Mouse (Mus musculus) midbrain, embryonic 10.5 days (tissue): ENCODE data around the gene Gsta2. TPM values are rescaled to one million over a fixed set of nuclear protein-coding genes. Genes with fewer than 3 reads are reported as not detected.
"Not testable (repeated sequence)": the region's sequence is repeated elsewhere in the genome, so short reads cannot be mapped to it uniquely, and the experiment has no call there.

ENCODE experiments used
- DNase-seq: peaks from one replicate; pipeline ENCODE4 v3.0.0-alpha.2; 2017; ENCODE audit warnings: low spot score
- H3K27ac ChIP-seq: fragments of 300-500 bp; sonication (generic); replicated peaks from 2 replicates; pipeline ENCODE4 v1.5.1; 2016; ENCODE audit warnings: mild to moderate bottlenecking
- H3K27me3 ChIP-seq: fragments of 300-500 bp; sonication (generic); 2 replicates; pipeline ENCODE4 v1.6.1; 2016; ENCODE audit warnings: low read depth, mild to moderate bottlenecking; ENCODE audit not compliant: poor library complexity, severe bottlenecking
- H3K36me3 ChIP-seq: fragments of 300-500 bp; sonication (generic); 2 replicates; pipeline ENCODE4 v1.6.1; 2016; ENCODE audit warnings: mild to moderate bottlenecking, moderate library complexity
- H3K4me1 ChIP-seq: fragments of 300-500 bp; sonication (generic); 2 replicates; pipeline ENCODE4 v1.6.1; 2016
- H3K4me3 ChIP-seq: fragments of 300-500 bp; sonication (generic); 2 replicates; pipeline ENCODE4 v1.5.1; 2016; ENCODE audit warnings: mild to moderate bottlenecking, moderate library complexity
- H3K9me3 ChIP-seq: fragments of 300-500 bp; sonication (generic); replicated peaks from 2 replicates; pipeline ENCODE4 v1.6.1; 2016; ENCODE audit warnings: mild to moderate bottlenecking
- WGBS: fragments of 180-500 bp; shearing (Covaris S2); methylation state at CpG from one replicate; pipeline ENCODE4 v1.1.7; 2016; 5-methylcytosine and 5-hydroxymethylcytosine counted together
- polyA plus RNA-seq: library from polyadenylated mRNA; unstranded; fragments of >200 nt; fragmentation: Nextera tagmentation; extraction: Ambion mirVana; gene quantifications from 2 replicates; pipeline ENCODE4 v1.2.1, GENCODE M21; 2016

Gsta2 gene
- polyA plus RNA-seq, 1 experiment from 2014 or later, result not detected

GRCm38 (mm10) chr9:78337050-78337449 lies 18.5 kb downstream of the Gsta2 start:
- H3K4me3 ChIP-seq, H3K36me3 ChIP-seq, H3K9me3 ChIP-seq, H3K27me3 ChIP-seq, H3K27ac ChIP-seq, DNase-seq, H3K4me1 ChIP-seq: not testable (repeated sequence)

GRCm38 (mm10) chr9:78327289-78327688 lies 28.3 kb downstream of the Gsta2 start, which contains the start of gene Omt2b:
Omt2b (plus strand) TSS chr9:78327589.
- not testable (repeated sequence) for H3K27ac ChIP-seq, H3K4me1 ChIP-seq, DNase-seq, H3K9me3 ChIP-seq, H3K27me3 ChIP-seq, H3K36me3 ChIP-seq, H3K4me3 ChIP-seq
- WGBS, result 83% methylated on average over 1 of the region's 1 CpGs

- Histone ChIP-seq H3K9me3 (no peaks in the 10 kb centered on the region), H3K36me3 (no peaks in the 10 kb centered on the region)
- 42% methylated on average over 1 of the region's 1 CpGs for WGBS
These were observed 36.1 kb downstream of the Gsta2 start for GRCm38 (mm10) chr9:78319499-78319898.

GRCm38 (mm10) chr9:78314696-78315095 lies 40.9 kb downstream of the Gsta2 start, which contains the start of gene Omt2a:
Omt2a (minus strand) TSS chr9:78314796.
- H3K27ac ChIP-seq, result no peak within 1 kb of the TSS
- H3K9me3 ChIP-seq, result no peaks in the 10 kb centered on the region
- no peak for DNase-seq
- no peaks in the 10 kb centered on the region for H3K4me1 ChIP-seq
- no peaks in the 10 kb centered on the region for H3K27me3 ChIP-seq
- H3K4me3 ChIP-seq, result no peak within 1 kb of the TSS
- WGBS, result 78% methylated on average over 2 of the region's 2 CpGs
- no peaks in the 10 kb centered on the region for H3K36me3 ChIP-seq

More at GRCm38 (mm10) chr9:78319499-78319898, 36.1 kb downstream of the Gsta2 start:
- Histone ChIP-seq H3K4me3 (no peak overlapping the region), H3K27ac (no peak overlapping the region), H3K4me1 (no peaks in the 10 kb centered on the region), H3K27me3 (no peaks in the 10 kb centered on the region)
- no peak for DNase-seq

GRCm38 (mm10) chr9:78308122-78308521 lies 47.5 kb downstream of the Gsta2 start:
- H3K4me3 ChIP-seq, H3K9me3 ChIP-seq, DNase-seq, H3K27me3 ChIP-seq, H3K36me3 ChIP-seq, H3K4me1 ChIP-seq, H3K27ac ChIP-seq: not testable (repeated sequence)
- 81% methylated on average over 3 of the region's 3 CpGs for WGBS

GRCm38 (mm10) chr9:78299143-78299542 lies 56.4 kb downstream of the Gsta2 start:
- not testable (repeated sequence) for H3K4me3 ChIP-seq, H3K36me3 ChIP-seq, H3K27ac ChIP-seq, DNase-seq, H3K4me1 ChIP-seq, H3K27me3 ChIP-seq, H3K9me3 ChIP-seq
- WGBS, result 77% methylated on average over 1 of the region's 1 CpGs

GRCm38 (mm10) chr9:78298232-78298631 lies 57.4 kb downstream of the Gsta2 start:
- H3K4me1 ChIP-seq, result no peaks in the 10 kb centered on the region
- no peaks in the 10 kb centered on the region for H3K27me3 ChIP-seq
- no peaks in the 10 kb centered on the region for H3K9me3 ChIP-seq
- no peak overlapping the region for H3K4me3 ChIP-seq
- no peak for DNase-seq
- 81% methylated on average over 1 of the region's 1 CpGs for WGBS
- H3K36me3 ChIP-seq, result no peaks in the 10 kb centered on the region
- H3K27ac ChIP-seq, result no peak overlapping the region

- WGBS, result 15% methylated on average over 6 of the region's 6 CpGs
These were observed 59.5 kb downstream of the Gsta2 start for GRCm38 (mm10) chr9:78296089-78296488.

GRCm38 (mm10) chr9:78294781-78295180 lies 60.8 kb downstream of the Gsta2 start:
- H3K4me3 ChIP-seq, H3K27me3 ChIP-seq, H3K27ac ChIP-seq, DNase-seq, H3K36me3 ChIP-seq, H3K9me3 ChIP-seq, H3K4me1 ChIP-seq: not testable (repeated sequence)
- 82% methylated on average over 7 of the region's 7 CpGs for WGBS

More at GRCm38 (mm10) chr9:78296089-78296488, 59.5 kb downstream of the Gsta2 start:
- H3K9me3 ChIP-seq, H3K27me3 ChIP-seq, H3K4me1 ChIP-seq, H3K27ac ChIP-seq, H3K4me3 ChIP-seq, H3K36me3 ChIP-seq: not testable (repeated sequence)
- peak; percentile 65 for DNase-seq

GRCm38 (mm10) chr9:78293683-78294082 lies 61.9 kb downstream of the Gsta2 start:
- H3K36me3 ChIP-seq, DNase-seq, H3K9me3 ChIP-seq, H3K4me3 ChIP-seq, H3K27me3 ChIP-seq, H3K4me1 ChIP-seq, H3K27ac ChIP-seq: not testable (repeated sequence)
- 88% methylated on average over 1 of the region's 1 CpGs for WGBS

GRCm38 (mm10) chr9:78292462-78292861 lies 63.1 kb downstream of the Gsta2 start:
- 90% methylated on average over 8 of the region's 8 CpGs for WGBS
- not testable (repeated sequence) for H3K27ac ChIP-seq, DNase-seq, H3K36me3 ChIP-seq, H3K4me3 ChIP-seq, H3K27me3 ChIP-seq, H3K9me3 ChIP-seq, H3K4me1 ChIP-seq

GRCm38 (mm10) chr9:78289723-78290122 lies 65.9 kb downstream of the Gsta2 start, which contains the start of gene Gm10639:
Gm10639 (plus strand) TSS chr9:78289923.
- not testable (repeated sequence) for H3K4me3 ChIP-seq, H3K27ac ChIP-seq, H3K27me3 ChIP-seq, H3K36me3 ChIP-seq, DNase-seq, H3K4me1 ChIP-seq, H3K9me3 ChIP-seq
- 87% methylated on average over 3 of the region's 3 CpGs for WGBS

GRCm38 (mm10) chr9:78289063-78289462 lies 66.5 kb downstream of the Gsta2 start:
- H3K4me1 ChIP-seq, H3K27ac ChIP-seq, H3K36me3 ChIP-seq, H3K9me3 ChIP-seq, H3K4me3 ChIP-seq, DNase-seq, H3K27me3 ChIP-seq: not testable (repeated sequence)
- 74% methylated on average over 1 of the region's 1 CpGs for WGBS
